Mouse (Mus musculus): ENCODE results near the gene Supt4a.

GRCm38 (mm10) chr11:87725515-87725914, 11.8 kb upstream of the Supt4a start:
- TF ChIP-seq GATA2 (IDR thresholded peaks at IDR 0.05; ENCODE audit: borderline replicate concordance, low read depth, low read length) (no peak), CTCF (IDR thresholded peaks at IDR 0.05; ENCODE audit: low read depth, low read length) (no peak)
